Mouse (Mus musculus) cerebellum, postnatal 10 days (tissue): ENCODE results near the gene Shcbp1l.
A peak's percentile ranks its signal among the peaks of the same experiment; 100 is the strongest.

Experiments used
- DNase-seq, 2 experiments: peaks; one replicate each; pipeline ENCODE4 v3.0.0; 2021; ENCODE audit warnings: mixed read lengths in 2 of 2

Shcbp1l gene

GRCm38 (mm10) chr1:153487500-153487879 is 62.5 kb downstream of the Shcbp1l start, which contains the start of gene Dhx9:
TSS of gene Dhx9 (minus strand) at chr1:153487660.
- peak; percentile 100 for DNase-seq

GRCm38 (mm10) chr1:153489132-153489531 is 64.2 kb downstream of the Shcbp1l start:
- DNase-seq: no peak

- DNase-seq: no peak
These were observed 64.6 kb downstream of the Shcbp1l start for GRCm38 (mm10) chr1:153489540-153489939.

GRCm38 (mm10) chr1:153489963-153490362 is 65.0 kb downstream of the Shcbp1l start:
- no peak for DNase-seq

- no peak for DNase-seq
These were observed 66.4 kb downstream of the Shcbp1l start for GRCm38 (mm10) chr1:153491345-153491744.

GRCm38 (mm10) chr1:153491822-153492221 is 66.9 kb downstream of the Shcbp1l start:
- DNase-seq: no peak

- no peak for DNase-seq
These were observed 68.4 kb downstream of the Shcbp1l start for GRCm38 (mm10) chr1:153493338-153493737.

GRCm38 (mm10) chr1:153493931-153494330 is 69.0 kb downstream of the Shcbp1l start:
- DNase-seq: no peak

GRCm38 (mm10) chr1:153496030-153496429 is 71.1 kb downstream of the Shcbp1l start:
- DNase-seq: no peak

GRCm38 (mm10) chr1:153500030-153500429 is 75.1 kb downstream of the Shcbp1l start:
- no peak for DNase-seq

GRCm38 (mm10) chr1:153501644-153502321 is 76.8 kb downstream of the Shcbp1l start:
- no peak for DNase-seq
